Mouse (Mus musculus) limb, embryonic 10.5 days (tissue): ENCODE measurements around the gene Rxfp4. TPM values are rescaled to one million over a fixed set of nuclear protein-coding genes. Genes with fewer than 3 reads are reported as not detected.

ENCODE experiments used
- DNase-seq: peaks from one replicate; pipeline ENCODE4 v3.0.0-alpha.2; 2017; ENCODE audit warnings: low spot score
- H3K27ac ChIP-seq: fragments of 300-500 bp; sonication (generic); 2 replicates; pipeline ENCODE4 v1.5.1; 2016; ENCODE audit warnings: mild to moderate bottlenecking
- H3K27me3 ChIP-seq: fragments of 300-500 bp; sonication (generic); 2 replicates; pipeline ENCODE4 v1.6.1; 2016; ENCODE audit warnings: low read depth, mild to moderate bottlenecking; ENCODE audit not compliant: poor library complexity, severe bottlenecking
- H3K36me3 ChIP-seq: fragments of 300-500 bp; sonication (generic); 2 replicates; pipeline ENCODE4 v1.6.1; 2016; ENCODE audit warnings: mild to moderate bottlenecking, moderate library complexity
- H3K4me1 ChIP-seq: fragments of 300-500 bp; sonication (generic); 2 replicates; pipeline ENCODE4 v1.6.1; 2016
- H3K4me3 ChIP-seq: fragments of 300-500 bp; sonication (generic); 2 replicates; pipeline ENCODE4 v1.5.1; 2016; ENCODE audit warnings: mild to moderate bottlenecking, moderate library complexity
- H3K9me3 ChIP-seq: fragments of 300-500 bp; sonication (generic); replicated peaks from 2 replicates; pipeline ENCODE4 v1.6.1; 2016; ENCODE audit warnings: mild to moderate bottlenecking
- WGBS: fragments of 180-500 bp; shearing (Covaris S2); methylation state at CpG from one replicate; pipeline ENCODE4 v1.1.7; 2016; 5-methylcytosine and 5-hydroxymethylcytosine counted together
- polyA plus RNA-seq: library from polyadenylated mRNA; unstranded; fragments of >200 nt; fragmentation: Nextera tagmentation; extraction: Ambion mirVana; gene quantifications from 2 replicates; pipeline ENCODE4 v1.2.1, GENCODE M21; 2016

Gene Rxfp4
- polyA plus RNA-seq, 1 experiment from 2014 or later: not detected

DNA sequence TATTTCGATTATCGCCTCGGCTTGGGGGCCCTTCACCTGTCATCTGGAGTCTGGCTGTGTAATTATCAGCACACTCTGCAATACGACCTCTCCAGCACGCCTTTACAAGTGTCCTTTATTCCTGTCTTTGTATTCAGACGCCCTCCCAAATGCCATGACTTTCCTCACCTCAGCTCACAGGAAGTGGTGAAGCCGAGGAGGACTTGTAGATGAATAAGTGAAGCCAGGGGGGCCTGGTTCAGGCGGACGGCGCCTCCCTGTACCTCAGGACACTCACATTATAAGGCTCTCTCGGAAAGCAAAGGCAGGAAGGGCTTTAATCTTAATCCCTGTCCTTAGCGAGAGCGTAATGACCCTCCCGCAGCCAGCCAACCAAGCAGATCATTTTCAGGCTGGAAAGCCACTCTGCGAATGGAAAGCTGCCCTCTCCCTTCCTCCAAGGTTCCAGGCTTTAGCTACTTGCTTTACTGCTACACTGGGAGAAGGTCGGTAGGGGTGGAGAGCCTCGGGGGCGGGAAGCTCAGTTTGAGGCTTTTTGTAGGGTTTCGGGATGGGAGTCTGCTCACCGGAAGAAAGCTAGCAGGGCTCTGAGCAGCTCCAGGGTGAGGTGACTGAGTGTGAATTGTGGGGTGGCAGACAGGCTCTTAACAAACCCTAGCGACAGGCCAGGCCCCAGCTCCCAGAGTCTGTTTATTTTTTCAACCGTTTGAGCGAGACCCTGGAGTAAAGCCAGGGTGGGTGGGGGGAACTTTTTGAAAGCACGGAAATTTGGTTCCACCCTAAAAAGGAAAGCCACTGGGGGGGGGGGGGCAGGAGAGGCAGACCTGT is 30.6 kb downstream of the Rxfp4 start:
- Histone ChIP-seq H3K4me1 (peaks cover 60% of the 10 kb centered on the region), H3K36me3 (peaks cover 31% of the 10 kb centered on the region), H3K27ac (peak overlapping the region; percentile 99), H3K27me3 (peaks cover 17% of the 10 kb centered on the region), H3K9me3 (no peaks in the 10 kb centered on the region), H3K4me3 (peak overlapping the region; percentile 91)
- DNase-seq: peak; percentile 76
- WGBS: under 1% methylated on average over 24 of the region's 24 CpGs

DNA sequence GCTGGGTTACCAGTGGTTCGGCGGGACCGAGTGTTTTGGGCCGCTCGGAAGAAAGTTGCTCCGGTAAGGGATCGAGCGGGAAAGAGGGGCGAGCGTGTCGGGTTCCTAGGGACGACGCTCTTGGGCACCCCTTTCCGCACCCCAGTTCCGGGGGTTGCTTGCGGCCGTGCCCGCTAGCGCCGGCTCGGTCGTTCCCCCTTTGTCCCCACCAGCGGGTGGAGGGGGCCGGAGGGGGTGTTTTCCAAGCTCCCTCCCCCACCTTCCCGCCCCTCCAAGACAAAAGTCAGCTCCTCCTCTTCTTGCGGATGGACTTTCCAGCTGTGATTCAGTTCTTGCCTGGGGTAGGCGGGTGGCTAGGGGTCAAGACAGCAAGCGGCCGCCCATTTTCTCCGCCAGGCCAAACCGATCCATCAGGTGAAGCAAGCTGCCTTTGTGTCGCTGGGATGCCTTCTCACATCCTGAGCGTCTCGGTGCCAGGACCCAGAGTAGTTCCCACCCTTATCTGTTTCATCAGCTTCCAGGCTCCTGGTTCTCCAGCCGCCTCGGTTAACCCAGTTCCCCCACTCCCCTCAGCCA is 31.3 kb downstream of the Rxfp4 start:
- peaks cover 59% of the 10 kb centered on the region for H3K4me1 ChIP-seq
- WGBS: under 1% methylated on average over 36 of the region's 36 CpGs

DNA sequence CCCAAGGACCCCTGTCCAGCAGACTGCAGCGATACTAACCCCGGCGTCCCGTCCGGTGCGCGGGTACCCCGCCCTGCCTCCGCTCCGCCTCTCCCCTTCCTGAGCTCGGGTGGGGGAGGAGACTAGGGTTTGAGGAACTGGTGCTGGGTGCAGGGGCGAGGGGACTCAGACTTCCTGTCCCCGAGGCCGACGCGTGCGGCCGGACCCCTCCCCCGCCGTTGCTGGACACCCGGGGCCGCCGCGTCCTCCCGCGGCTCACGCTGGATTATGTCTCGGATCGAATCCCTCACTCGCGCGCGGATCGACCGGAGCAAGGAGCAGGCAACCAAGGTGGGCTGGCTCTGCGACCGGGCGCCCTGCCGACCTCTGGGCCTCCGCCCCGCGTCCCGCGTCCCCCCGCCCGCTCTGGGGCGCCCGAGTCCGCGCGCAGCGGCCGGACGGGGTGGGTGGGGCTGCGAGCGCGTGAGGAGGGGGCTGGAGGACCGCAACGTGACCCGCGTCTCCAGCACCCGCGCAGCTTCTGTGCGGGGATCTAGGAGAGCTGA is 31.9 kb downstream of the Rxfp4 start:
- Histone ChIP-seq H3K36me3 (peaks cover 18% of the 10 kb centered on the region), H3K4me1 (peaks cover 55% of the 10 kb centered on the region), H3K9me3 (no peaks in the 10 kb centered on the region), H3K27me3 (peaks cover 25% of the 10 kb centered on the region), H3K4me3 (peak overlapping the region; percentile 91), H3K27ac (peak overlapping the region; percentile 99)
- WGBS: under 1% methylated on average over 64 of the region's 64 CpGs
- DNase-seq: peak; percentile 86

More for the DNA sequence above, 31.3 kb downstream of the Rxfp4 start:
- Histone ChIP-seq H3K27me3 (peaks cover 21% of the 10 kb centered on the region), H3K36me3 (peaks cover 24% of the 10 kb centered on the region), H3K27ac (peak overlapping the region; percentile 99), H3K4me3 (peak overlapping the region; percentile 91), H3K9me3 (no peaks in the 10 kb centered on the region)
- DNase-seq: no peak

GRCm38 (mm10) chr3:88620146-88620991 is 32.6 kb downstream of the Rxfp4 start:
- DNase-seq: no peak
- H3K27me3 ChIP-seq: peaks cover 28% of the 10 kb centered on the region
- H3K27ac ChIP-seq: peak overlapping the region; percentile 99
- peaks cover 12% of the 10 kb centered on the region for H3K36me3 ChIP-seq
- H3K4me3 ChIP-seq: peak overlapping the region; percentile 91
- H3K9me3 ChIP-seq: no peaks in the 10 kb centered on the region
- peaks cover 54% of the 10 kb centered on the region for H3K4me1 ChIP-seq
- 12% methylated on average over 15 of the region's 15 CpGs for whole genome bisulfite sequencing

DNA sequence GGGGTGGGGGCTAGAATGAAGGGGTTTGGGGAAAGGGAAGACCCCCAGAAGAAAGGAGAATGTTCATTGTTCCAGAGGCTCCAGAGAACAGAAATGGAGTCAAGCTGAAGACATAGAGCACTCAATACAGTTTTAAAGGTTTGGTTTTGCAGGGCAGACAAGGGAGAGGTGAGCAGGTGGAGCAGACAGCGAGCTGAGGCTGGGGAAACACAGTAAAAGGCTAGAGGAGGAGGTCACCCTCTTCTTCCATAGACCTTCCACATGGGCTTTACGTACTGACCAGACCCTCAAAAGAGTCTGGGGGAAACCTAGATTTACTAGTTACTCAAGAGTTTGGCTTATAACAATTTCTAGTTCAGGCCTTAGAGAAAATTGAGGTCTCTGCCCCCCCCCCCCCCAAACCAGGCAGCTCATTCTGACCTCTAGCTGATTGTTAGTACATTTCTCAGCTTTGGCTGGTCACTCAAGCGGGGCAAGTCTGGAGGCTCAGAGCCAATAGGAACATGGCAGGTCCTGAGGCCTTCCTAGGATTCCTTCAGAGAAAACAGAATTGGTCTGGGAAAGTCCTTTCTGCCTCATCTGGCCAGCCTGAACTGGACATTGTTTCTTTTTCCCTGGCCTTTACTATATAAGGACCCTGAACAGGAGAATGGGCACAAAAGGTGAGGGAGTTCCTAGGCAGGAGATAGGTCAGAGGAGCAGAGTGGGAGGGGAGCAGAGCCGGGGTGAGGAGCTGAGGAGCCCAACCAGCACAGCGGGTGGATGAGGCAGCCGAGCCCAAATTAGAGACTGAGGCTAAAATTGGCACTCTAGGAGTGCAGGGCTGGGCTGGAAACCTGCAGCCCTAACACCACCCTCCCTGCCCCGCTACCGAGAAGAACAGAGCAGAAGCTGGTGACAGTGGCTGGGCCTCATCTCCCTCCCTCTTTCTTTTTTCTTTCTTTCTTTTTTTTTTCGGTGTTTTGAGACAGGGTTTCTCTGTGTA is 33.5 kb downstream of the Rxfp4 start:
- no peaks in the 10 kb centered on the region for H3K9me3 ChIP-seq
- DNase-seq: no peak
- no peak overlapping the region for H3K27ac ChIP-seq
- H3K4me1 ChIP-seq: peaks cover 50% of the 10 kb centered on the region
- peaks cover 30% of the 10 kb centered on the region for H3K27me3 ChIP-seq
- WGBS: 39% methylated on average over 9 of the region's 9 CpGs
- H3K4me3 ChIP-seq: no peak overlapping the region
- H3K36me3 ChIP-seq: peaks cover 3% of the 10 kb centered on the region

DNA sequence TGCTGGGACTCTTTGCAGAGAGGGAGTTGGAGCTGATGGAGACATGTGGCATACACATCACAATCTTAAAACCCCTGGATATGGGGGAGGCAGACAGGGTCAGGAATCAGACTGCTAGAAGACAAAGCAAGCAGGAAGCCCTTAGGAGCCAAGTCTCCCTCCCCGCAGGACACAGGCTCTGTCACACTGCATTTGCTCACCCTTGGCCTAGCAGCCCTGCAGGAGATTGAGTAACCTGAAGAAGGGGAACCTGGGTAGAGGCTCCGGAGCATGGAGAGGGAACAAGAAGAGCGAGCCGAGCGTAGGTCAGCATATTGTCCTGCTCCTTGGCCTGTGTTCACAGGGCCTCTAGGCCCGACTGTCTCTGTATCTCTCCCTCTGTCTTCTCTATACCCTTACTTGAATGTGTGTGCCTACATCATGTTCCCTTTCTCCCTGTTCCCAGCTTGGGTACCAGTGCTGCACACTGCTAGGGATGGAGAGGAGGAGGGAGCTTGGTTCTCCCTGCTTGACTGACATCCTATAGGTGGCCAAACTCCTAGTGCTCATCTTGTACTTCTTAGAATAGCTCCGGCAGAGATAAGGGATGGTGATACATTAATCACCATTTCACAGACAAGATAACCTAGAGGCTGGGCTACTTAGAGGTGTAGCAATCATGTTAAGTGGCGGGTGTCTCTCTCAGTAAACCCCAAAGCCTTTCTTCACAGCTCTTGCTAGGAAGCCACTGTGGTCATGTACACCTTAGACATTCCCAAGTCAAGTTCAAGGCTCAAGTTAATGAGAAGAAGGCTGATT is 34.7 kb downstream of the Rxfp4 start:
- peaks cover 39% of the 10 kb centered on the region for H3K4me1 ChIP-seq
- no peak for DNase-seq
- H3K27ac ChIP-seq: peak overlapping the region; percentile 25; the same call in 1 of the 2 replicates
- H3K36me3 ChIP-seq: no peaks in the 10 kb centered on the region
- no peak overlapping the region for H3K4me3 ChIP-seq
- no peaks in the 10 kb centered on the region for H3K9me3 ChIP-seq
- 63% methylated on average over 8 of the region's 8 CpGs for WGBS
- H3K27me3 ChIP-seq: peaks cover 30% of the 10 kb centered on the region

DNA sequence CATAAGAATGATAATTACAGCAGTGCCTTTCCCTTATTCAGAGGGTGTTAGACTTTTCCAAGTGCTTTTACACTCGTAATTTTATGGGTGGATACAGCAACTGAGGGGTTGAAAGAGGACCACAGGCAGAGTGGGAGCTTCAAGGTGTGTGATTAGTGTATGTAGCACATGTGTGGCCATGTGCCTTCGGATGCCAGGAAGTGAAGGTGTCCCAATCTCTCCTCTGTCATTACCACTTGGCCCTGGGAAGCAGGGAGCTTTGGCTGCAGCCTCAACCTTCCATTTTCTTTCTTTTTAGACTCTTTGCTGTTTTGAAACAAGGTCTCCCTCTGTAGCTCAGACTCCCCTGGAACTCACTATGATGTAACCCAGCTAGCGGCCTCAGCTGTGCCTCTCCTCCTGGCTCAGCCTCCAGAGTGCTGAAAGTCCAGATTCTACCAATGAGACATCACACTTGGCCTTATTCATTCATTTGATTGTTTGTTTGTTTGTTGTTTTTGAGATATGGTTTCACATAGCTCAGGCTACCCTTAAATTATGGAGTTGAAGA is 35.9 kb downstream of the Rxfp4 start:
- no peak for DNase-seq
- peaks cover 30% of the 10 kb centered on the region for H3K27me3 ChIP-seq
- no peak overlapping the region for H3K4me3 ChIP-seq
- H3K36me3 ChIP-seq: no peaks in the 10 kb centered on the region
- no peaks in the 10 kb centered on the region for H3K9me3 ChIP-seq
- WGBS: 77% methylated on average over 3 of the region's 3 CpGs
- H3K4me1 ChIP-seq: peaks cover 30% of the 10 kb centered on the region
- H3K27ac ChIP-seq: no peak overlapping the region

DNA sequence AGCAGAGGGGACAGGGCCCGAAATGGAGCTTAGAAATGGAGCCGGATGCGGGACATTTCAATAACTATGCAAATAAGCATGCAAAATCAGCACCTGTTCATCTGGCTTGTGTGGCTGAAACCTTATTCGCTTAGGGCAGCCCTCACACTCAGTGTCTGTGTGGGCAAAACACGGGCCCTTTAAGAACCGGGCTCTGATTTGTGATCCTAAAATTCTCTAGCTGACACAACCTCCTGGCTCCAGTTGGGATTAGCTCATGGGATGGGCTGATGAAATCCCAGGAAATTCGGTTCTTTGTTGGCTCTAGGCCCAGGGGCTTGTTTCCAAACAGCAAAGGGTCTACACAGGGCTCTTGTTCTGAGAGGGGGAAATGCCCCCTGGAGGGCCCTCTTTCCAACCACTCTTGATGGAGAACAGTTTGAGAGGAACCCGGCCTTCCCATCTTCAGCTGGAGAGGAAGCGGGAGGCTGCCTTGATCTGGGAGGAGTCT is 37.0 kb downstream of the Rxfp4 start:
- peaks cover 28% of the 10 kb centered on the region for H3K4me1 ChIP-seq
- H3K4me3 ChIP-seq: no peak overlapping the region
- H3K36me3 ChIP-seq: no peaks in the 10 kb centered on the region
- no peak overlapping the region for H3K27ac ChIP-seq
- 59% methylated on average over 9 of the region's 9 CpGs for WGBS
- no peaks in the 10 kb centered on the region for H3K9me3 ChIP-seq
- peaks cover 30% of the 10 kb centered on the region for H3K27me3 ChIP-seq
- DNase-seq: no peak

- Histone ChIP-seq H3K4me1 (peaks cover 19% of the 10 kb centered on the region), H3K27me3 (peaks cover 30% of the 10 kb centered on the region), H3K36me3 (no peaks in the 10 kb centered on the region), H3K4me3 (no peak overlapping the region), H3K27ac (peak overlapping the region; percentile 10; the same call in 1 of the 2 replicates), H3K9me3 (no peaks in the 10 kb centered on the region)
- WGBS: 58% methylated on average over 5 of the region's 5 CpGs
- no peak for DNase-seq
Measured at GRCm38 (mm10) chr3:88615117-88615516, 37.8 kb downstream of the Rxfp4 start.

GRCm38 (mm10) chr3:88614418-88614817 is 38.5 kb downstream of the Rxfp4 start:
- peaks cover 30% of the 10 kb centered on the region for H3K27me3 ChIP-seq
- no peak overlapping the region for H3K4me3 ChIP-seq
- DNase-seq: no peak
- no peak overlapping the region for H3K27ac ChIP-seq
- no peaks in the 10 kb centered on the region for H3K36me3 ChIP-seq
- 76% methylated on average over 8 of the region's 8 CpGs for WGBS
- H3K9me3 ChIP-seq: no peaks in the 10 kb centered on the region
- peaks cover 14% of the 10 kb centered on the region for H3K4me1 ChIP-seq

DNA sequence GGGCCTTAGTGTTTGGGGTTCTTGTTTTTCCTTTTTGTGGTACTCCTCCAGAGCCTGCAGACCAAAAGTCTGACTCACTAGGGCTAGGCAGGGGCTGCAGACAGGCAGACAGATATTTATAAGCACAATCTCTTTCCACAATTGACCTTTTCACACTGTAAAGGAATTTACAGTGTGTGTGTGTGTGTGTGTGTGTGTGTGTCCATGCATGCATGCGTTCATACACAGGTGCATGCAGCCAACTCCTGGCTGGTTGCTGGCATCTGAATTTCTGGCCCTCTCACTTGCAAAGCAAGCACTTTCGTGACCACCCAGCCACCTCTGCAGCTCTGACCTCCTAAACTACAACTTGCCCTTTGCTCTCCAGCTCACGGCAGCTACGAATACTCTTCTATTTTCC is 43.9 kb downstream of the Rxfp4 start:
- 75% methylated on average over 4 of the region's 4 CpGs for WGBS
- no peak for DNase-seq
- H3K4me3 ChIP-seq: no peak overlapping the region
- H3K36me3 ChIP-seq: no peaks in the 10 kb centered on the region
- peaks cover 23% of the 10 kb centered on the region for H3K4me1 ChIP-seq
- no peak overlapping the region for H3K27ac ChIP-seq
- H3K27me3 ChIP-seq: no peaks in the 10 kb centered on the region
- no peaks in the 10 kb centered on the region for H3K9me3 ChIP-seq
